Mouse (Mus musculus): ENCODE data around the gene Tspan18. TPM values are rescaled to one million over a fixed set of nuclear protein-coding genes. Genes with fewer than 3 reads are reported as not detected.
A peak's percentile ranks its signal among the peaks of the same experiment; 100 is the strongest.

Tspan18 gene
- polyA plus RNA-seq, 1 experiment from 2014 or later, result 17.0 TPM

GRCm38 (mm10) chr2:93287348-93287747, 47.0 kb downstream of the Tspan18 start:
- Histone ChIP-seq H3K36me3 (ENCODE audit: control insufficient read depth, insufficient read depth) (no peaks in the 10 kb centered on the region), H3K4me1 (replicated peaks; ENCODE audit: control insufficient read depth, insufficient read depth, low read length) (peaks cover 60% of the 10 kb centered on the region), H3K9ac (replicated peaks; ENCODE audit: low read depth, low read length) (peak overlapping the region; percentile 39), H3K4me3 (replicated peaks; ENCODE audit: low read length) (no peak overlapping the region), H3K9me3 (ENCODE audit: control insufficient read depth, low read length) (no peaks in the 10 kb centered on the region), H3K4me2 (ENCODE audit: low read length) (peak overlapping the region; percentile 34; the same call in 1 of the 2 replicates), H3K27ac (ENCODE audit: low read length) (peak overlapping the region; percentile 88), H3K27me3 (replicated peaks; ENCODE audit: control insufficient read depth, insufficient read depth, low read length) (no peaks in the 10 kb centered on the region)
- 5% methylated on average over 4 of the region's 4 CpGs for WGBS
- peak; percentile 65 for ATAC-seq

- H3K9ac ChIP-seq (replicated peaks; ENCODE audit: low read depth, low read length), result no peak overlapping the region
- no peaks in the 10 kb centered on the region for H3K9me3 ChIP-seq (ENCODE audit: control insufficient read depth, low read length)
- 30% methylated on average over 4 of the region's 4 CpGs for WGBS
- peak overlapping the region; percentile 88 for H3K27ac ChIP-seq (ENCODE audit: low read length)
- H3K4me3 ChIP-seq (replicated peaks; ENCODE audit: low read length), result no peak overlapping the region
- no peak overlapping the region for H3K4me2 ChIP-seq (ENCODE audit: low read length)
- ATAC-seq, result 0 out of 2 replicates have a peak, but pooled peaks have one; percentile 7
- no peaks in the 10 kb centered on the region for H3K27me3 ChIP-seq (replicated peaks; ENCODE audit: control insufficient read depth, insufficient read depth, low read length)
- H3K4me1 ChIP-seq (replicated peaks; ENCODE audit: control insufficient read depth, insufficient read depth, low read length), result peaks cover 55% of the 10 kb centered on the region
- no peaks in the 10 kb centered on the region for H3K36me3 ChIP-seq (ENCODE audit: control insufficient read depth, insufficient read depth)
Measured at GRCm38 (mm10) chr2:93286742-93287141, 47.6 kb downstream of the Tspan18 start.

- no peak overlapping the region for H3K4me2 ChIP-seq (ENCODE audit: low read length)
- H3K9ac ChIP-seq (replicated peaks; ENCODE audit: low read depth, low read length), result 0 out of 2 replicates have a peak overlapping the region, but pooled peaks have one; percentile 31
- H3K4me1 ChIP-seq (replicated peaks; ENCODE audit: control insufficient read depth, insufficient read depth, low read length), result peaks cover 51% of the 10 kb centered on the region
- H3K27me3 ChIP-seq (replicated peaks; ENCODE audit: control insufficient read depth, insufficient read depth, low read length), result no peaks in the 10 kb centered on the region
- ATAC-seq, result peak; percentile 14
- H3K27ac ChIP-seq (ENCODE audit: low read length), result peak overlapping the region; percentile 88
- no peaks in the 10 kb centered on the region for H3K9me3 ChIP-seq (ENCODE audit: control insufficient read depth, low read length)
- WGBS, result 36% methylated on average over 2 of the region's 2 CpGs
- H3K36me3 ChIP-seq (ENCODE audit: control insufficient read depth, insufficient read depth), result no peaks in the 10 kb centered on the region
- no peak overlapping the region for H3K4me3 ChIP-seq (replicated peaks; ENCODE audit: low read length)
Measured at GRCm38 (mm10) chr2:93286321-93286720, 48.0 kb downstream of the Tspan18 start.

- Histone ChIP-seq H3K27me3 (replicated peaks; ENCODE audit: control insufficient read depth, insufficient read depth, low read length) (no peaks in the 10 kb centered on the region), H3K4me1 (replicated peaks; ENCODE audit: control insufficient read depth, insufficient read depth, low read length) (peaks cover 51% of the 10 kb centered on the region), H3K4me3 (replicated peaks; ENCODE audit: low read length) (no peak overlapping the region), H3K9ac (replicated peaks; ENCODE audit: low read depth, low read length) (peak overlapping the region; percentile 31; the same call in 1 of the 2 replicates), H3K9me3 (ENCODE audit: control insufficient read depth, low read length) (no peaks in the 10 kb centered on the region), H3K4me2 (ENCODE audit: low read length) (no peak overlapping the region), H3K36me3 (ENCODE audit: control insufficient read depth, insufficient read depth) (no peaks in the 10 kb centered on the region), H3K27ac (ENCODE audit: low read length) (peak overlapping the region; percentile 88)
- ATAC-seq, result no peak
- WGBS, result 50% methylated on average over 8 of the region's 8 CpGs
Measured at GRCm38 (mm10) chr2:93285842-93286241, 48.5 kb downstream of the Tspan18 start.

GRCm38 (mm10) chr2:93284625-93285024, 49.7 kb downstream of the Tspan18 start:
- WGBS, result 69% methylated on average over 2 of the region's 2 CpGs
- ATAC-seq, result no peak

GRCm38 (mm10) chr2:93283481-93284293, 50.6 kb downstream of the Tspan18 start:
- ATAC-seq, result no peak
- Histone ChIP-seq H3K4me1 (replicated peaks; ENCODE audit: control insufficient read depth, insufficient read depth, low read length) (peaks cover 68% of the 10 kb centered on the region), H3K4me3 (replicated peaks; ENCODE audit: low read length) (no peak overlapping the region), H3K9me3 (ENCODE audit: control insufficient read depth, low read length) (no peaks in the 10 kb centered on the region), H3K9ac (replicated peaks; ENCODE audit: low read depth, low read length) (no peak overlapping the region), H3K27me3 (replicated peaks; ENCODE audit: control insufficient read depth, insufficient read depth, low read length) (no peaks in the 10 kb centered on the region), H3K36me3 (ENCODE audit: control insufficient read depth, insufficient read depth) (no peaks in the 10 kb centered on the region), H3K27ac (ENCODE audit: low read length) (no peak overlapping the region), H3K4me2 (ENCODE audit: low read length) (no peak overlapping the region)
- WGBS, result 18% methylated on average over 7 of the region's 7 CpGs

More at GRCm38 (mm10) chr2:93284625-93285024, 49.7 kb downstream of the Tspan18 start:
- Histone ChIP-seq H3K27ac (ENCODE audit: low read length) (no peak overlapping the region), H3K9me3 (ENCODE audit: control insufficient read depth, low read length) (no peaks in the 10 kb centered on the region), H3K9ac (replicated peaks; ENCODE audit: low read depth, low read length) (no peak overlapping the region), H3K4me3 (replicated peaks; ENCODE audit: low read length) (no peak overlapping the region), H3K4me1 (replicated peaks; ENCODE audit: control insufficient read depth, insufficient read depth, low read length) (peaks cover 62% of the 10 kb centered on the region), H3K27me3 (replicated peaks; ENCODE audit: control insufficient read depth, insufficient read depth, low read length) (no peaks in the 10 kb centered on the region), H3K36me3 (ENCODE audit: control insufficient read depth, insufficient read depth) (no peaks in the 10 kb centered on the region), H3K4me2 (ENCODE audit: low read length) (no peak overlapping the region)

- peaks cover 70% of the 10 kb centered on the region for H3K4me1 ChIP-seq (replicated peaks; ENCODE audit: control insufficient read depth, insufficient read depth, low read length)
- no peak for ATAC-seq
- no peak overlapping the region for H3K9ac ChIP-seq (replicated peaks; ENCODE audit: low read depth, low read length)
- no peaks in the 10 kb centered on the region for H3K9me3 ChIP-seq (ENCODE audit: control insufficient read depth, low read length)
- WGBS, result 89% methylated on average over 4 of the region's 4 CpGs
- no peaks in the 10 kb centered on the region for H3K36me3 ChIP-seq (ENCODE audit: control insufficient read depth, insufficient read depth)
- H3K27ac ChIP-seq (ENCODE audit: low read length), result no peak overlapping the region
- no peaks in the 10 kb centered on the region for H3K27me3 ChIP-seq (replicated peaks; ENCODE audit: control insufficient read depth, insufficient read depth, low read length)
- no peak overlapping the region for H3K4me3 ChIP-seq (replicated peaks; ENCODE audit: low read length)
- H3K4me2 ChIP-seq (ENCODE audit: low read length), result no peak overlapping the region
Measured at GRCm38 (mm10) chr2:93282636-93283035, 51.7 kb downstream of the Tspan18 start.

- Histone ChIP-seq H3K36me3 (ENCODE audit: control insufficient read depth, insufficient read depth) (no peaks in the 10 kb centered on the region), H3K4me1 (replicated peaks; ENCODE audit: control insufficient read depth, insufficient read depth, low read length) (peaks cover 64% of the 10 kb centered on the region), H3K4me3 (replicated peaks; ENCODE audit: low read length) (no peak overlapping the region), H3K9ac (replicated peaks; ENCODE audit: low read depth, low read length) (no peak overlapping the region), H3K4me2 (ENCODE audit: low read length) (no peak overlapping the region), H3K27me3 (replicated peaks; ENCODE audit: control insufficient read depth, insufficient read depth, low read length) (no peaks in the 10 kb centered on the region), H3K9me3 (ENCODE audit: control insufficient read depth, low read length) (no peaks in the 10 kb centered on the region), H3K27ac (ENCODE audit: low read length) (no peak overlapping the region)
- ATAC-seq, result no peak
- 78% methylated on average over 6 of the region's 6 CpGs for WGBS
Measured at GRCm38 (mm10) chr2:93281466-93281865, 52.8 kb downstream of the Tspan18 start.

GRCm38 (mm10) chr2:93280117-93280620, 54.1 kb downstream of the Tspan18 start:
- no peaks in the 10 kb centered on the region for H3K27me3 ChIP-seq (replicated peaks; ENCODE audit: control insufficient read depth, insufficient read depth, low read length)
- no peaks in the 10 kb centered on the region for H3K36me3 ChIP-seq (ENCODE audit: control insufficient read depth, insufficient read depth)
- H3K9ac ChIP-seq (replicated peaks; ENCODE audit: low read depth, low read length), result no peak overlapping the region
- H3K4me1 ChIP-seq (replicated peaks; ENCODE audit: control insufficient read depth, insufficient read depth, low read length), result peaks cover 51% of the 10 kb centered on the region
- no peak overlapping the region for H3K4me3 ChIP-seq (replicated peaks; ENCODE audit: low read length)
- H3K9me3 ChIP-seq (ENCODE audit: control insufficient read depth, low read length), result no peaks in the 10 kb centered on the region
- peak overlapping the region; percentile 46 for H3K27ac ChIP-seq (ENCODE audit: low read length)
- peak; percentile 26; the same call in 1 of the 2 replicates for ATAC-seq
- no peak overlapping the region for H3K4me2 ChIP-seq (ENCODE audit: low read length)
- WGBS, result 13% methylated on average over 2 of the region's 2 CpGs
